In genomic region chr11:96937549-96938425, GRCm38 (mm10) we compare ENCODE assay signal across 9 mouse cellular contexts. TPM values are rescaled to one million over a fixed set of nuclear protein-coding genes. Genes with fewer than 3 reads are reported as not detected.
DNase-seq lines count a peak whose midpoint lies in the region; ATAC-seq lines count a peak whose summit lies in the region.
"Had no signal": no experiment of that assay in that cellular context is flagged by ENCODE, and none has a peak within 500 bp of the region (broad histone marks: within the 10 kb centered on the region; RNA-seq: fewer than 3 reads in every experiment).

No protein-coding gene starts in this region.

- no peak overlapping the region for H3K9ac ChIP-seq in stomach, embryonic 15.5 days
- H3K9ac ChIP-seq: neural tube, embryonic 13.5 days had no signal

- no peaks in the 10 kb centered on the region for H3K9me3 ChIP-seq in stomach, embryonic 15.5 days
- H3K9me3 ChIP-seq: neural tube, embryonic 13.5 days had no signal

- DNase-seq in left cerebral cortex, postnatal 4 days, result peak; percentile 42
- DNase-seq in left cerebral cortex, adult 8-10 months (ENCODE audit: low spot score in 2 of 2), result no peak
- peak; percentile 86 for DNase-seq in adrenal gland, postnatal 10 days
- peak; percentile 25 for DNase-seq in forelimb bud, embryonic 11.5 days (ENCODE audit: low read depth, low spot score)
- peak; percentile 89 to 93 for DNase-seq in kidney, adult 8-10 months
- peak; percentile 83 for DNase-seq in lung, postnatal 10 days
- DNase-seq in right cerebral cortex, adult 18-20 months, result no peak

- no peaks in the 10 kb centered on the region for H3K36me3 ChIP-seq in stomach, embryonic 15.5 days

- WGBS in stomach, embryonic 15.5 days, result 44% methylated on average over 10 of the region's 10 CpGs

- H3K4me3 ChIP-seq in stomach, embryonic 15.5 days (replicated peaks), result no peak overlapping the region
- H3K4me3 ChIP-seq: neural tube, embryonic 13.5 days had no signal

- no peaks in the 10 kb centered on the region for H3K27me3 ChIP-seq in stomach, embryonic 15.5 days (replicated peaks)

- intact Hi-C loops in left cerebral cortex, postnatal 4 days (cut with DNase I), result no loop called here

- H3K4me2 ChIP-seq in stomach, embryonic 15.5 days, result no peak overlapping the region
- H3K4me2 ChIP-seq: neural tube, embryonic 13.5 days had no signal

- H3K4me1 ChIP-seq in stomach, embryonic 15.5 days, result peaks cover 11% of the 10 kb centered on the region

- peak overlapping the region; percentile 79 for H3K27ac ChIP-seq in stomach, embryonic 15.5 days
- H3K27ac ChIP-seq: neural tube, embryonic 13.5 days had no signal

- peak; percentile 52 for ATAC-seq in stomach, embryonic 15.5 days (ENCODE audit: insufficient read depth, low FRiP score, low read depth)

RNA-seq across cellular contexts. Expression of gene Pnpo, which starts 6.0 kb away (rescaled TPM):
- 10 to 100 TPM; 11.7 to 15.1 TPM for total RNA-seq in left cerebral cortex, postnatal 4 days (2021)
- 10 to 100 TPM; 43.7 to 51.2 (median 48.6) TPM for total RNA-seq in left cerebral cortex, adult 8-10 months (2022)
- total RNA-seq in adrenal gland, postnatal 10 days (2021), result 10 to 100 TPM; 29.1 to 32.5 TPM
- 63.6 and 85.7 TPM in 2 replicates for polyA plus RNA-seq in stomach, embryonic 15.5 days (2015; fragmentation: Nextera tagmentation; extraction: Ambion mirVana)

RNA-seq across cellular contexts. Expression of gene Prr15l, which starts 9.9 kb away (rescaled TPM):
- total RNA-seq in left cerebral cortex, postnatal 4 days (2021), result not detected
- total RNA-seq in left cerebral cortex, adult 8-10 months (2022), result not detected
- total RNA-seq in adrenal gland, postnatal 10 days (2021), result under 1 TPM; 0.24 to 0.66 TPM
- 55.2 and 65.6 TPM in 2 replicates for polyA plus RNA-seq in stomach, embryonic 15.5 days (2015; fragmentation: Nextera tagmentation; extraction: Ambion mirVana)
- polyA plus RNA-seq: neural tube, embryonic 13.5 days had no signal

RNA-seq across cellular contexts. Expression of gene Cdk5rap3, which starts 21.5 kb away (rescaled TPM):
- total RNA-seq in left cerebral cortex, postnatal 4 days (2021), result 10 to 100 TPM; 63.3 to 65.4 TPM
- total RNA-seq in left cerebral cortex, adult 8-10 months (2022), result 10 to 100 TPM; 40.6 to 44.6 (median 41.9) TPM
- 10 to 100 TPM; 54.1 to 54.9 TPM for total RNA-seq in adrenal gland, postnatal 10 days (2021)
- polyA plus RNA-seq in stomach, embryonic 15.5 days (2015; fragmentation: Nextera tagmentation; extraction: Ambion mirVana), result 67.2 and 76.5 TPM in 2 replicates

RNA-seq across cellular contexts. Expression of gene Sp2, which starts 45.0 kb away (rescaled TPM):
- total RNA-seq in left cerebral cortex, postnatal 4 days (2021), result 10 to 100 TPM in 1 of 2 experiments, 1 to 10 TPM in 1; 9.5 to 11.5 TPM
- total RNA-seq in left cerebral cortex, adult 8-10 months (2022), result 10 to 100 TPM; 10.7 to 15.0 (median 13.0) TPM
- 10 to 100 TPM; 14.3 to 16.3 TPM for total RNA-seq in adrenal gland, postnatal 10 days (2021)
- 12.7 and 13.5 TPM in 2 replicates for polyA plus RNA-seq in stomach, embryonic 15.5 days (2015; fragmentation: Nextera tagmentation; extraction: Ambion mirVana)

Comparison
In these comparisons a context has a peak if more than half of its experiments do, and no peak if none do; other contexts are left out.
1. DNase-seq: peak in left cerebral cortex, postnatal 4 days (single experiment), adrenal gland, postnatal 10 days (single experiment), forelimb bud, embryonic 11.5 days (single experiment), kidney, adult 8-10 months (2 of 2) and lung, postnatal 10 days (single experiment); none in left cerebral cortex, adult 8-10 months (0 of 2) and right cerebral cortex, adult 18-20 months (single experiment).